Mouse (Mus musculus): ENCODE measurements around the gene Pdxp. TPM values are rescaled to one million over a fixed set of nuclear protein-coding genes. Genes with fewer than 3 reads are reported as not detected.
A peak's percentile ranks its signal among the peaks of the same experiment; 100 is the strongest.

Gene Pdxp
- polyA plus RNA-seq, 1 experiment from 2014 or later, result 36.8 TPM

GRCm38 (mm10) chr15:78899409-78899739, 14.3 kb upstream of the Pdxp start, which contains the start of gene Gm49510:
Gene Gm49510 (plus strand): TSS chr15:78899667.
- H3K36me3 ChIP-seq, result peaks cover 30% of the 10 kb centered on the region
- H3K27ac ChIP-seq, result peak within 1 kb of the TSS; percentile 84
- 3% methylated on average over 19 of the region's 20 CpGs for WGBS
- ATAC-seq (ENCODE audit: insufficient number of reproducible peaks, insufficient read depth, low FRiP score, low TSS enrichment, low read depth), result no peak
- peak within 1 kb of the TSS; percentile 92 for H3K4me2 ChIP-seq
- peaks cover 41% of the 10 kb centered on the region for H3K4me1 ChIP-seq (replicated peaks)
- no peaks in the 10 kb centered on the region for H3K9me3 ChIP-seq
- H3K4me3 ChIP-seq (replicated peaks), result peak within 1 kb of the TSS; percentile 78
- no peaks in the 10 kb centered on the region for H3K27me3 ChIP-seq
- H3K9ac ChIP-seq (replicated peaks), result peak within 1 kb of the TSS; percentile 79

DNA sequence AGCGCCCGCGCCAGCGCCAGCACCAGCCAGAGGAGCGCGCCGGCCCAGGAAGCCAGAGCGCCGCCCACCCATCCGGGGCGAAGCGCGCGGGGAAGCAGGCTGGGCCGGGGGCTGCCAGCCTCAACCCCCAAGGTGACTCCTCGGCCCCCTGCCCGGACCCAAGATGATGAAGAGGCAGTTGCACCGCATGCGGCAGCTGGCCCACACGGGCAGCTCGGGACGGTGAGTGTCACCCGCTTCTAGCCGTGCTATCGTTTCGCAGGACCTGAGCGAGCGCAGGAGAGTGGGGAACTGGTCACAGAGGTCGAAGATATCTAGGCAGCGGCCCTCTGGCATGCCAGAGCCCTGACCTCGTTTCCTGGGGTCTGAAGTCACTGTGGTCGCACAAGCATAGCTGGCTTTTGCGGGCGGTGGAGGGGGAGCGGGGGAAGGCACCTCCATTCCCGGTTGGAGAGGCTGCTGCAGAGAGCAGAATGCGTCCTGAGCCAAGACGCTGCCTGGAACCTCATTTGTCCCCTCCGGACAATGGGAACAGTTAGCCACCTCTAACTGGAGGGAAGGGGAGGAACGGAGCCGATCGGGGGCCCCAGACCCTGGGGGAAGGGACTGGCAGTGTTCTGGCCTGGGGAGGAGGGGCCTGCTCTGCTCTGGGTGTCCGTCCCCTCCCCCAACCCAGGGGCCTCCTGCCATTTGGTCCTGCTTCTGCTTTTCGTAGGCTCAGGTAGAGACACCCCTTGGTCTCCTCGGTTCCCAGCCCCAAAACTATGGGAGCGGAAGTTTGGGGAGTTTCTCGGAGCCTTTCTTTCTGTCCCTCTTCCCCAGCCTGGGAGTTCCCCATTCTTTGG, 13.8 kb upstream of the Pdxp start, which contains the start of gene Sh3bp1:
Gene Sh3bp1, plus strand, starts transcription at position 29 of the 845 bp plus-strand sequence.
- Histone ChIP-seq H3K9ac (replicated peaks) (peak within 1 kb of the TSS; percentile 79), H3K27me3 (no peaks in the 10 kb centered on the region), H3K9me3 (no peaks in the 10 kb centered on the region), H3K4me3 (replicated peaks) (peak within 1 kb of the TSS; percentile 78), H3K27ac (peak within 1 kb of the TSS; percentile 84), H3K4me2 (peak within 1 kb of the TSS; percentile 92), H3K4me1 (replicated peaks) (peaks cover 41% of the 10 kb centered on the region), H3K36me3 (peaks cover 30% of the 10 kb centered on the region)
- no peak for ATAC-seq (ENCODE audit: insufficient number of reproducible peaks, insufficient read depth, low FRiP score, low TSS enrichment, low read depth)
- WGBS, result under 1% methylated on average over 45 of the region's 47 CpGs

DNA sequence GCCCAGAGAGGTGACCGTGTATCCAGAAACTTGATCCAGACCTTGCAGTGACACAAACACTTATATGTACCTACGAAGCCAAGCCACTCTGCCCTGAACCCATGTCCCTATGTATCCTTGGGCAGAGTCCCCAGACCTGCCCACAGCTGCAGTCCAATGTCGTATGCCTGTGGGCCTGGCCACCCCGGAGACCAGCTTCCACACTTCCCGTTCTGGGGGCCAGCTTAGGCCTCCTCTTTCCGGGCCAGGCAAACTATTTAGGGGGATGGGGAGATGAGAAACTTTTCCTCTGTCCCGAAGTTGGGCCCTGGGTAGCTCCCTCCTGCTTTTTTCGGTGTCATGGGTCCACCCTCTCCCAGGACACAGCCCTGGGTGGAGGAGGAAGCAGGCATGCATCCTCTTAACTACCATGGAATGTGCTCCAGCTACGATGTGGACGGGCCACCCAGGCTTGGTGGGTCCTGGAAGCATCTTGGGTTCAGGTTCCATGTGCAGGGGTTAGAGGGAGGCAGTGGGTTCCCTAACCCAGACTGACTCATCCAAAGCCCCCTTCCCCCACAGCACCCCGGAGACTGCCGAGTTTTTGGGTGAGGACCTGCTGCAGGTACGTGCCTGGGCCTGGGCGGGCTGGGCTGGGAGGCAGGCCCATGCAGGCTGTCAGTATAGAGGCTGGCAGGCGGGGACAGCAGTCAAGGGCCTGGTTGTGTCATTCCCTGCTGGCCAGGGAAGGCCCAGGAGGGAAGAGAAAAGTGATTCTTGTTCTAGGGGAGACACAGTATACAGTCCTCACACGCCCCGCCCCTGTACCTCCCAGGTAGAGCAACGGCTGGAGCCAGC, 12.9 kb upstream of the Pdxp start:
- peak overlapping the region; percentile 84 for H3K27ac ChIP-seq
- no peak for ATAC-seq (ENCODE audit: insufficient number of reproducible peaks, insufficient read depth, low FRiP score, low TSS enrichment, low read depth)
- no peaks in the 10 kb centered on the region for H3K27me3 ChIP-seq
- peak overlapping the region; percentile 78 for H3K4me3 ChIP-seq (replicated peaks)
- WGBS, result 11% methylated on average over 18 of the region's 18 CpGs
- peak overlapping the region; percentile 79 for H3K9ac ChIP-seq (replicated peaks)
- peaks cover 38% of the 10 kb centered on the region for H3K36me3 ChIP-seq
- peaks cover 41% of the 10 kb centered on the region for H3K4me1 ChIP-seq (replicated peaks)
- H3K4me2 ChIP-seq, result peak overlapping the region; percentile 92
- no peaks in the 10 kb centered on the region for H3K9me3 ChIP-seq

- H3K4me1 ChIP-seq (replicated peaks), result peaks cover 38% of the 10 kb centered on the region
- 44% methylated on average over 8 of the region's 8 CpGs for WGBS
Observed at GRCm38 (mm10) chr15:78901422-78901789, 12.3 kb upstream of the Pdxp start.

DNA sequence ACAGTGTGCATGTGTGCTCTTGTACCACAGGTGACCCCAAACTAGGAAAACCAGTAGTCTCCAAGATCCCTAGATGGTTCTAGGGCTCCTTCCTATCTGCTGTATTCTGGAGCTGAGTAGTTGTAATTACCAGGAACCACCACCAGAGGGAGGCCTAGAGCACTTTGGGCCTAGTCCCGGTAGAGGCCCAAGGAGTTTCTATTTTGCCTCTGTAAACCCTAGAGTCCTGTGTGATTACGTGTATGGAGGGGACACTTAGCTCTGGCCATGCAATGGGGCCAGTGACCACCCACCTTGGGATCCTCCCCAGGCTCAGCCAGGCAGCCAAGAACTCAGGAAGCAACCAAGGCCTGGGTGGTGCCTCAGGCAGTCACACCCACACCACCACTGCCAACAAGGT, 10.5 kb upstream of the Pdxp start:
- Histone ChIP-seq H3K4me2 (no peak overlapping the region), H3K9me3 (no peaks in the 10 kb centered on the region), H3K4me1 (replicated peaks) (peaks cover 32% of the 10 kb centered on the region), H3K36me3 (peaks cover 63% of the 10 kb centered on the region), H3K27me3 (no peaks in the 10 kb centered on the region), H3K27ac (no peak overlapping the region), H3K4me3 (replicated peaks) (no peak overlapping the region), H3K9ac (replicated peaks) (no peak overlapping the region)
- WGBS, result 15% methylated on average over 2 of the region's 2 CpGs
- no peak for ATAC-seq (ENCODE audit: insufficient number of reproducible peaks, insufficient read depth, low FRiP score, low TSS enrichment, low read depth)

More at GRCm38 (mm10) chr15:78901422-78901789, 12.3 kb upstream of the Pdxp start:
- H3K9me3 ChIP-seq, result no peaks in the 10 kb centered on the region
- H3K4me3 ChIP-seq (replicated peaks), result peak overlapping the region; percentile 78
- peak overlapping the region; percentile 92 for H3K4me2 ChIP-seq
- peak overlapping the region; percentile 79; the same call in 1 of the 2 replicates for H3K9ac ChIP-seq (replicated peaks)
- peaks cover 44% of the 10 kb centered on the region for H3K36me3 ChIP-seq
- ATAC-seq (ENCODE audit: insufficient number of reproducible peaks, insufficient read depth, low FRiP score, low TSS enrichment, low read depth), result no peak
- peak overlapping the region; percentile 84 for H3K27ac ChIP-seq
- no peaks in the 10 kb centered on the region for H3K27me3 ChIP-seq

- WGBS, result 77% methylated on average over 7 of the region's 7 CpGs
Observed at GRCm38 (mm10) chr15:78908399-78908798, 5.3 kb upstream of the Pdxp start.

GRCm38 (mm10) chr15:78908982-78909381, 4.7 kb upstream of the Pdxp start:
- WGBS, result 81% methylated on average over 8 of the region's 8 CpGs
- Histone ChIP-seq H3K9ac (replicated peaks) (no peak overlapping the region), H3K4me1 (replicated peaks) (no peaks in the 10 kb centered on the region; the same call in 1 of the 2 replicates), H3K36me3 (peaks cover 82% of the 10 kb centered on the region), H3K9me3 (no peaks in the 10 kb centered on the region), H3K4me3 (replicated peaks) (no peak overlapping the region), H3K27me3 (no peaks in the 10 kb centered on the region), H3K4me2 (no peak overlapping the region), H3K27ac (no peak overlapping the region)
- ATAC-seq (ENCODE audit: insufficient number of reproducible peaks, insufficient read depth, low FRiP score, low TSS enrichment, low read depth), result no peak

More at GRCm38 (mm10) chr15:78908399-78908798, 5.3 kb upstream of the Pdxp start:
- Histone ChIP-seq H3K4me3 (replicated peaks) (no peak overlapping the region), H3K36me3 (peaks cover 88% of the 10 kb centered on the region), H3K9me3 (no peaks in the 10 kb centered on the region), H3K27me3 (no peaks in the 10 kb centered on the region), H3K9ac (replicated peaks) (no peak overlapping the region), H3K4me1 (replicated peaks) (no peaks in the 10 kb centered on the region; the same call in 1 of the 2 replicates), H3K4me2 (no peak overlapping the region), H3K27ac (no peak overlapping the region)
- ATAC-seq (ENCODE audit: insufficient number of reproducible peaks, insufficient read depth, low FRiP score, low TSS enrichment, low read depth), result no peak

- H3K36me3 ChIP-seq, result peaks cover 57% of the 10 kb centered on the region
- H3K27me3 ChIP-seq, result no peaks in the 10 kb centered on the region
- no peak overlapping the region for H3K4me2 ChIP-seq
- H3K9me3 ChIP-seq, result no peaks in the 10 kb centered on the region
- no peak overlapping the region for H3K4me3 ChIP-seq (replicated peaks)
- WGBS, result 32% methylated on average over 9 of the region's 9 CpGs
- H3K4me1 ChIP-seq (replicated peaks), result peaks cover 24% of the 10 kb centered on the region
- H3K27ac ChIP-seq, result no peak overlapping the region
- no peak for ATAC-seq (ENCODE audit: insufficient number of reproducible peaks, insufficient read depth, low FRiP score, low TSS enrichment, low read depth)
- H3K9ac ChIP-seq (replicated peaks), result no peak overlapping the region
Observed at GRCm38 (mm10) chr15:78912040-78912439, 1.7 kb upstream of the Pdxp start.

- Histone ChIP-seq H3K4me2 (peak overlapping the region; percentile 92), H3K4me3 (replicated peaks) (peak overlapping the region; percentile 85), H3K9ac (replicated peaks) (peak overlapping the region; percentile 86), H3K27ac (peak overlapping the region; percentile 95), H3K36me3 (peaks cover 54% of the 10 kb centered on the region), H3K27me3 (no peaks in the 10 kb centered on the region), H3K4me1 (replicated peaks) (peaks cover 24% of the 10 kb centered on the region), H3K9me3 (no peaks in the 10 kb centered on the region)
- under 1% methylated on average over 86 of the region's 87 CpGs for WGBS
- peak; percentile 60 for ATAC-seq (ENCODE audit: insufficient number of reproducible peaks, insufficient read depth, low FRiP score, low TSS enrichment, low read depth)
Observed at GRCm38 (mm10) chr15:78914091-78914822, 538 bp downstream of the Pdxp start.

DNA sequence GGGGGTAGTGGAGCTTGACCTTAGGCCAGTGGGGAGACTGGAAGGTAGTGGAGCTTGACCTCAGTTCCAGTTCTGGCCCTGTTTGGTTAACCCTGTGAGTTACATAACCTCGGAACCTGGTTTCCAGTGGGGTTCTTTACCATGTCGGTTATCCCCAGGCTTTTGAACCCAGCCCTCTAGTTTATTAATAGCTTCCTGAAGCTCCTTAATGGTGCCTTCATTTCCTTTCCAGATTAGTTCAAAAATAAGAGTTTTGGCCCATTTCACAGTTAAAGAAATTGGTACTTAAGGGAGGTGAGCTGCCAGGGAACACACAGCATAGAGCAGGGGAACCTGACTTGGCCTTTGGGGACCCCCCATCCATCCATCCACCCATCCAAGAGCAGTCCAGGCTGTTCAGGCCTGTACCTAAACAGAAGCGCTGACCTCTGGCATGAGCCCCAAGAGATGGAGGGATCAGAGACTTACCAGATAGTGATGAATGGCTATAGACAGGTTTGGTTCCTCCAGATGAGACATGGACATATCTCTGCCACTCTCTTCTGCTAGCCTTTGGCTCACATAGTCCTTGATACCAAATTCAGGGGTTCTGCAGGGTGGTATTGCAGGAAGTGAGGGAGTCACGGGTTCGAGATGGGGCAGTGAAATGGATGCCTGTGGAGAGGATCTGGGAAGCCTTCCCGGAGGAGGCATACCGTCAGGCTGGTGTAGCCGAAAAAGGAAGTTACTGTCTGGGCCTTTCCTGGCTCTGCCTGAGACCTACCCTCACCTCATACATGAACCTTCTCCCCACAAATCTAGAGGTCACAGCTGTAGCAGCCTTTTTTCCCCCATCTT, 1.3 kb downstream of the Pdxp start:
- Histone ChIP-seq H3K4me1 (replicated peaks) (peaks cover 24% of the 10 kb centered on the region), H3K27me3 (no peaks in the 10 kb centered on the region), H3K4me3 (replicated peaks) (peak overlapping the region; percentile 85), H3K9me3 (no peaks in the 10 kb centered on the region), H3K36me3 (peaks cover 53% of the 10 kb centered on the region), H3K4me2 (peak overlapping the region; percentile 92), H3K27ac (no peak overlapping the region), H3K9ac (replicated peaks) (peak overlapping the region; percentile 86)
- no peak for ATAC-seq (ENCODE audit: insufficient number of reproducible peaks, insufficient read depth, low FRiP score, low TSS enrichment, low read depth)
- WGBS, result 52% methylated on average over 8 of the region's 8 CpGs
